Mouse (Mus musculus): Measurements from ENCODE around the gene C2cd2. TPM values are rescaled to one million over a fixed set of nuclear protein-coding genes. Genes with fewer than 3 reads are reported as not detected.

Gene C2cd2
- polyA plus RNA-seq, 1 experiment from 2014 or later = 19.2 TPM

GRCm38 (mm10) chr16:97872657-97873056 lies 89.7 kb downstream of the C2cd2 start:
- 84% methylated on average over 5 of the region's 5 CpGs for WGBS
- Histone ChIP-seq H3K36me3 (ENCODE audit: control insufficient read depth, insufficient read depth, low read length) (peaks cover 25% of the 10 kb centered on the region), H3K4me3 (ENCODE audit: low read depth, low read length) (no peak overlapping the region), H3K27me3 (ENCODE audit: control insufficient read depth, insufficient read depth, low read length) (no peaks in the 10 kb centered on the region), H3K4me2 (replicated peaks; ENCODE audit: low read depth, low read length) (no peak overlapping the region), H3K9ac (replicated peaks; ENCODE audit: low read depth, low read length) (no peak overlapping the region), H3K9me3 (ENCODE audit: control insufficient read depth, low read depth, low read length) (no peaks in the 10 kb centered on the region), H3K4me1 (ENCODE audit: control insufficient read depth, insufficient read depth, low read length) (no peaks in the 10 kb centered on the region), H3K27ac (ENCODE audit: low read length) (no peak overlapping the region)
- ATAC-seq (ENCODE audit: insufficient number of reproducible peaks, insufficient read depth, low FRiP score, low read depth) = no peak

- no peak for ATAC-seq (ENCODE audit: insufficient number of reproducible peaks, insufficient read depth, low FRiP score, low read depth)
- Histone ChIP-seq H3K27me3 (ENCODE audit: control insufficient read depth, insufficient read depth, low read length) (no peaks in the 10 kb centered on the region), H3K4me1 (ENCODE audit: control insufficient read depth, insufficient read depth, low read length) (no peaks in the 10 kb centered on the region), H3K9ac (replicated peaks; ENCODE audit: low read depth, low read length) (no peak overlapping the region), H3K27ac (ENCODE audit: low read length) (no peak overlapping the region), H3K36me3 (ENCODE audit: control insufficient read depth, insufficient read depth, low read length) (peaks cover 23% of the 10 kb centered on the region), H3K4me2 (replicated peaks; ENCODE audit: low read depth, low read length) (no peak overlapping the region), H3K4me3 (ENCODE audit: low read depth, low read length) (no peak overlapping the region), H3K9me3 (ENCODE audit: control insufficient read depth, low read depth, low read length) (no peaks in the 10 kb centered on the region)
- WGBS = 75% methylated on average over 6 of the region's 6 CpGs
These were observed 93.0 kb downstream of the C2cd2 start for GRCm38 (mm10) chr16:97869193-97870102.

- no peak for ATAC-seq (ENCODE audit: insufficient number of reproducible peaks, insufficient read depth, low FRiP score, low read depth)
- H3K4me2 ChIP-seq (replicated peaks; ENCODE audit: low read depth, low read length) = no peak overlapping the region
- no peaks in the 10 kb centered on the region for H3K9me3 ChIP-seq (ENCODE audit: control insufficient read depth, low read depth, low read length)
- no peaks in the 10 kb centered on the region for H3K4me1 ChIP-seq (ENCODE audit: control insufficient read depth, insufficient read depth, low read length)
- no peaks in the 10 kb centered on the region for H3K27me3 ChIP-seq (ENCODE audit: control insufficient read depth, insufficient read depth, low read length)
- 75% methylated on average over 3 of the region's 3 CpGs for WGBS
- peaks cover 13% of the 10 kb centered on the region for H3K36me3 ChIP-seq (ENCODE audit: control insufficient read depth, insufficient read depth, low read length)
- H3K9ac ChIP-seq (replicated peaks; ENCODE audit: low read depth, low read length) = no peak overlapping the region
- no peak overlapping the region for H3K4me3 ChIP-seq (ENCODE audit: low read depth, low read length)
- no peak overlapping the region for H3K27ac ChIP-seq (ENCODE audit: low read length)
These were observed 98.4 kb downstream of the C2cd2 start for GRCm38 (mm10) chr16:97863932-97864467.

- no peak overlapping the region for H3K4me2 ChIP-seq (replicated peaks; ENCODE audit: low read depth, low read length)
- H3K27me3 ChIP-seq (ENCODE audit: control insufficient read depth, insufficient read depth, low read length) = no peaks in the 10 kb centered on the region
- H3K36me3 ChIP-seq (ENCODE audit: control insufficient read depth, insufficient read depth, low read length) = no peaks in the 10 kb centered on the region; the same call in 1 of the 2 replicates
- no peak overlapping the region for H3K27ac ChIP-seq (ENCODE audit: low read length)
- no peak overlapping the region for H3K4me3 ChIP-seq (ENCODE audit: low read depth, low read length)
- no peaks in the 10 kb centered on the region for H3K4me1 ChIP-seq (ENCODE audit: control insufficient read depth, insufficient read depth, low read length)
- no peaks in the 10 kb centered on the region for H3K9me3 ChIP-seq (ENCODE audit: control insufficient read depth, low read depth, low read length)
- H3K9ac ChIP-seq (replicated peaks; ENCODE audit: low read depth, low read length) = no peak overlapping the region
- ATAC-seq (ENCODE audit: insufficient number of reproducible peaks, insufficient read depth, low FRiP score, low read depth) = no peak
These were observed 106.3 kb downstream of the C2cd2 start for GRCm38 (mm10) chr16:97856050-97856449.

- Histone ChIP-seq H3K4me1 (ENCODE audit: control insufficient read depth, insufficient read depth, low read length) (peaks cover 10% of the 10 kb centered on the region; the same call in 1 of the 2 replicates), H3K4me3 (ENCODE audit: low read depth, low read length) (peak within 1 kb of the TSS; percentile 65), H3K9ac (replicated peaks; ENCODE audit: low read depth, low read length) (peak within 1 kb of the TSS; percentile 94), H3K9me3 (ENCODE audit: control insufficient read depth, low read depth, low read length) (no peaks in the 10 kb centered on the region), H3K27me3 (ENCODE audit: control insufficient read depth, insufficient read depth, low read length) (no peaks in the 10 kb centered on the region), H3K4me2 (replicated peaks; ENCODE audit: low read depth, low read length) (peak within 1 kb of the TSS; percentile 63), H3K27ac (ENCODE audit: low read length) (peak within 1 kb of the TSS; percentile 98), H3K36me3 (ENCODE audit: control insufficient read depth, insufficient read depth, low read length) (no peaks in the 10 kb centered on the region; the same call in 1 of the 2 replicates)
- WGBS = under 1% methylated on average over 31 of the region's 31 CpGs
- ATAC-seq (ENCODE audit: insufficient number of reproducible peaks, insufficient read depth, low FRiP score, low read depth) = peak; percentile 85
These were observed 110.6 kb downstream of the C2cd2 start, which contains the start of gene Prdm15 for GRCm38 (mm10) chr16:97851741-97852319. TSS of gene Prdm15 (minus strand) at chr16:97851850.

- Histone ChIP-seq H3K4me2 (replicated peaks; ENCODE audit: low read depth, low read length) (peak overlapping the region; percentile 63), H3K9ac (replicated peaks; ENCODE audit: low read depth, low read length) (peak overlapping the region; percentile 94), H3K36me3 (ENCODE audit: control insufficient read depth, insufficient read depth, low read length) (no peaks in the 10 kb centered on the region; the same call in 1 of the 2 replicates), H3K27ac (ENCODE audit: low read length) (peak overlapping the region; percentile 98), H3K9me3 (ENCODE audit: control insufficient read depth, low read depth, low read length) (no peaks in the 10 kb centered on the region), H3K27me3 (ENCODE audit: control insufficient read depth, insufficient read depth, low read length) (no peaks in the 10 kb centered on the region), H3K4me3 (ENCODE audit: low read depth, low read length) (peak overlapping the region; percentile 65), H3K4me1 (ENCODE audit: control insufficient read depth, insufficient read depth, low read length) (peaks cover 10% of the 10 kb centered on the region; the same call in 1 of the 2 replicates)
- 1% methylated on average over 58 of the region's 77 CpGs for WGBS
- ATAC-seq (ENCODE audit: insufficient number of reproducible peaks, insufficient read depth, low FRiP score, low read depth) = peak; percentile 89
These were observed 111.2 kb downstream of the C2cd2 start for GRCm38 (mm10) chr16:97851061-97851740.

GRCm38 (mm10) chr16:97850667-97851060 lies 111.7 kb downstream of the C2cd2 start:
- Histone ChIP-seq H3K9ac (replicated peaks; ENCODE audit: low read depth, low read length) (peak overlapping the region; percentile 94), H3K4me3 (ENCODE audit: low read depth, low read length) (peak overlapping the region; percentile 65), H3K9me3 (ENCODE audit: control insufficient read depth, low read depth, low read length) (no peaks in the 10 kb centered on the region), H3K27me3 (ENCODE audit: control insufficient read depth, insufficient read depth, low read length) (no peaks in the 10 kb centered on the region), H3K4me2 (replicated peaks; ENCODE audit: low read depth, low read length) (peak overlapping the region; percentile 63), H3K36me3 (ENCODE audit: control insufficient read depth, insufficient read depth, low read length) (no peaks in the 10 kb centered on the region; the same call in 1 of the 2 replicates), H3K27ac (ENCODE audit: low read length) (peak overlapping the region; percentile 98), H3K4me1 (ENCODE audit: control insufficient read depth, insufficient read depth, low read length) (peaks cover 10% of the 10 kb centered on the region; the same call in 1 of the 2 replicates)
- under 1% methylated on average over 11 of the region's 11 CpGs for WGBS
- no peak; the same call in 1 of the 2 replicates for ATAC-seq (ENCODE audit: insufficient number of reproducible peaks, insufficient read depth, low FRiP score, low read depth)

GRCm38 (mm10) chr16:97848832-97849231 lies 113.6 kb downstream of the C2cd2 start:
- Histone ChIP-seq H3K36me3 (ENCODE audit: control insufficient read depth, insufficient read depth, low read length) (no peaks in the 10 kb centered on the region; the same call in 1 of the 2 replicates), H3K27me3 (ENCODE audit: control insufficient read depth, insufficient read depth, low read length) (no peaks in the 10 kb centered on the region), H3K27ac (ENCODE audit: low read length) (no peak overlapping the region), H3K9ac (replicated peaks; ENCODE audit: low read depth, low read length) (no peak overlapping the region), H3K4me1 (ENCODE audit: control insufficient read depth, insufficient read depth, low read length) (peaks cover 10% of the 10 kb centered on the region; the same call in 1 of the 2 replicates), H3K4me2 (replicated peaks; ENCODE audit: low read depth, low read length) (no peak overlapping the region), H3K4me3 (ENCODE audit: low read depth, low read length) (no peak overlapping the region), H3K9me3 (ENCODE audit: control insufficient read depth, low read depth, low read length) (no peaks in the 10 kb centered on the region)
- no peak for ATAC-seq (ENCODE audit: insufficient number of reproducible peaks, insufficient read depth, low FRiP score, low read depth)
- WGBS = 76% methylated on average over 6 of the region's 6 CpGs

All from stomach, embryonic 14.5 days (tissue).